Mouse (Mus musculus) fat pad, adult 2 months (tissue): Measurements from ENCODE around the gene Arhgap42.

Experiments used
- DNase-seq: peaks from one replicate; pipeline ENCODE4 v3.0.0-alpha.2; 2011; ENCODE audit warnings: low read depth, low spot score; ENCODE audit errors: extremely low read depth

Gene Arhgap42

GRCm38 (mm10) chr9:9144301-9145121 is 94.4 kb downstream of the Arhgap42 start:
- DNase-seq, result no peak

- DNase-seq, result peak; percentile 86
These were observed 95.8 kb downstream of the Arhgap42 start for GRCm38 (mm10) chr9:9143102-9143501.

GRCm38 (mm10) chr9:9142561-9142960 is 96.3 kb downstream of the Arhgap42 start:
- no peak for DNase-seq

- no peak for DNase-seq
These were observed 96.8 kb downstream of the Arhgap42 start for GRCm38 (mm10) chr9:9142144-9142543.

DNA sequence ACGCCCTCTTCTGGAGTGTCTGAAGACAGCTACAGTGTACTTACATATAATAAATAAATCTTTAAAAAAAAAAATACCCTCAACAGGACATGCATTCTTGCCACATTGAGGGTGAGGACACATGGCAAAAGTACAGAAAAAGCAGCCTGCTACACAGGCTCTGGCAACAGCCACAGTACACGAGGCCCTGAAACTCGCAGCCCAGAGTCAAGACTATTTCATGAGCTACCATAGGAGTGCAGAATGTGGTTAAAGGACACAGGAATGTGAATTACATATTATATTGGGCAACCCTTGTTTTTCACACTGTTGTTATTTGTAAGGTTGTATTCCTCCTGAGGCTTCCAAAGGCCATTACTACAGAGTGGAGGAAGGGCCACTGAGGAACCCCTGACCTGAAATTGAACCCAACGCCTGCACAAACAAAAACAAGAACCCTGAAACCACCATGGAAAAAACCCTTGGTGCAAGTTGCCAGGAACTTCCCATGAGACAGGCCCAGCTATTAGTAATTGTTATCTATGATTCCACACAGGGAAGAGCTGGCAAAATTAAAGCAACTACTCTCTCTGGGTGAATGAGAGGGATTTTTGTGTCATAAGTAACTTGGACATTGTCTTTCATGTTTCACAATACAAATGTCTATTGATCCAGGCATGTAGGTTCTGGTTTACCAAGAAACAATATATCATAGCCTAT is 109.8 kb downstream of the Arhgap42 start:
- peak; percentile 70 for DNase-seq

DNA sequence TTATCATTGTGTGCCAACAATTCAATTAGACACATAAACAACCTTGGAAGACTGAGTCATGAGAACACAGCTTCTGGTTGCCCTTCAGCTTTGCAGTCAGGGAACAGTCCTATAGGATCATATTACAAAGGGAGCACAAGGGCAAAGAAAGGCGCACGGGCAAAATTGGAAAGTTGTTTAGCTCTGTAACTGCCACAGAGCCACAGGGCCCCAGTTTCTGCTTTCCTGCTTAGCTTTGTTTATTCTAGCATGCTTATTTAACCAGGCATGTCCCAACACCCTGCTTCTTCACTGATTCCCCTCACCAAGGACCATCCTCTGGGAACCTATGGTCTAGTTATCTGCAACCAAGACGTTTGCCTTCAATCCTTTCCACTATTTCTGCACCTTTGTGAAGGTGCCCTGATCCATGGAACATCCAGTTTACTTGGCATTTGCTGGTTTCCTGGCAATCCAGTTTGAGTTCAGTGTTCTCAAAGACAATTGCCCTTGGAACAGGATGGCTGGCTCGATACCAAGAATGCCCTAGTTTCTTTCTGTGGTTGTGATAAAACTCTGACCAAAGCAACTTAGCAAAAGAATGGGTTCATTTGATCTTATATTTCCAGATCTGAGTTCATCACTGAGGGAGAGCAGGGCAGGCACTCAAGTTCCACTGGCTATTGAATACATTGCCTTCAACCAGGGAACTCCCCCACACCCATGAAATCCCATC is 111.7 kb downstream of the Arhgap42 start:
- no peak for DNase-seq

- DNase-seq, result no peak
These were observed 114.7 kb downstream of the Arhgap42 start for GRCm38 (mm10) chr9:9124156-9124555.

GRCm38 (mm10) chr9:9114266-9114665 is 124.6 kb downstream of the Arhgap42 start:
- DNase-seq, result no peak

GRCm38 (mm10) chr9:9113847-9114246 is 125.1 kb downstream of the Arhgap42 start:
- DNase-seq, result no peak

GRCm38 (mm10) chr9:9112921-9113320 is 126.0 kb downstream of the Arhgap42 start:
- no peak for DNase-seq

- no peak for DNase-seq
These were observed 131.2 kb downstream of the Arhgap42 start for GRCm38 (mm10) chr9:9107697-9108096.

- no peak for DNase-seq
These were observed 134.1 kb downstream of the Arhgap42 start for GRCm38 (mm10) chr9:9104761-9105160.

GRCm38 (mm10) chr9:9102158-9102514 is 136.8 kb downstream of the Arhgap42 start:
- DNase-seq, result no peak

- no peak for DNase-seq
These were observed 137.3 kb downstream of the Arhgap42 start for GRCm38 (mm10) chr9:9101482-9102157.

DNA sequence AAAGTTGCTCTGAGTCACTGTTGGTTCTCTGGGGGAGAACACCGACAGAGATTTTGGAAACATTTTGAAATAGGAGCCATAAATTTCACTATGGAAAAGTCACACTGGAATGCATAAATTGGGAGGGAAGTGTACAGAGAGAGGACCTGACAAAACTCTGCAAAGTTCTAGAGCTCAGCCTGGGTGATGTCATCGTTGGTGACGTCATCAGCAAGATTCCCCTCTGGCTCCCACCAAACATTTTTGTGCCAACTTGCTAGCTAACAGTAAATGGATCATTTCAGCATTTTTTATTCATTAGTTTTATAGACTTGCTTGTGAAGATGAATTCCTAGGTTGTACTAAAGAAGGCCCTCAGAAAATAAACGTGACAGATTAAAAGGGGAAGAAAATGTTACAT is 137.8 kb downstream of the Arhgap42 start:
- no peak for DNase-seq

- DNase-seq, result no peak
These were observed 141.1 kb downstream of the Arhgap42 start for GRCm38 (mm10) chr9:9097835-9098234.

DNA sequence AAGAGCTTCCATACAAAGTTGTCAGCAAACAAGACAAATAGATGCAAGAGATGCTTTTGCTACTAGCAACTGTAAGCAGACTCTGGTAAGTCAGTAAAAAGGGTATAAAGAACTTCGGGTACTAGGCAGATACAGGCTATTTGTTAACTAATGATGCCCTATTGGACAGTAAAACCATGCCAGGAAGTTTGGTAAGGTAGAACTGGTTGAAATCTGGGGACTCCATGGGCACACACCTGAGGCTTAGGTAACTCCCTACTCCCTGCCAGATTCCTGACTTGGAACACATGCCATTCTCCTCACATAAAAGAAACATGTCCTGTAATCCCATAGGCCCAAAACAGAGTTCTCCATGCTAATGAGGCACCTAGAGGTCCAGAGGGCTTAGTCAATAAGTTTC is 142.1 kb downstream of the Arhgap42 start:
- DNase-seq, result peak; percentile 40

DNA sequence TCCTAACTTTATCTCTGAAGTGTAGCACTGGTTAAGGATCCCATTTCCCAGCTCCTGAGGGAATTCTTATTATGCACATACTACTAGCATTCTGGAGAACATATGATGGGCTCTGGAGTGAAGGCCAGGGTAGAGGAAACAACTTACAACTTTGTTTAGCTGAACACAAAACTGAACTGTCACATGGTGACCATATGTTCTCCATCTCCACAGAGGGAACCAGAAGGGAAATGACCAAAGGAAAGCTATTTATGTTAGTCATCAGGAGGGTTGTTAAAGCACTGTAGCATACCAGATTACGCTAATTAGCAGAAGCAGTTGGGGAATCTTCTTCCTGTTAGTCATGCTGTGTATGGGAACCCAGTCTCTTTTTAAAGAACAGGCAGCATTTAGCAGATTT is 145.8 kb downstream of the Arhgap42 start:
- no peak for DNase-seq

DNA sequence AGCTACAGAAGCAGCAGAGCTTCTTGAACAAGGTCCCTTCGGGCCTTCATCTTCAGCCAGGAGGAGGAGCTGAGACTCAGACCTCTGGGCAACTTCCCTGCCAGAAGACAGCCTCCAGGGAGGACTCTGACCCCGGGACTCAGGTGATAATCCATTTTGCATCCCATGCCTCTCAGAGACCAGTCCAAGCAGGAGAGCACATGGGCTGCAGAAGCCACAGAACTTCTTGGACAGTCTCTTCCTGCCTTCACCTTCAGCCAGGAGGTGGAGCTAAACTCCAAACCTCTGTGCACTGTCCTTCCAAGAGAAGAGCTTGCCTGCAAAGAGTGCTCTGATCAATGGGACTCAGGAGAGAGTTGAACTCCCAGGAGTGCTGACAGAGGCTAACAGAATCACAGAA is 155.5 kb downstream of the Arhgap42 start:
- no peak for DNase-seq

DNA sequence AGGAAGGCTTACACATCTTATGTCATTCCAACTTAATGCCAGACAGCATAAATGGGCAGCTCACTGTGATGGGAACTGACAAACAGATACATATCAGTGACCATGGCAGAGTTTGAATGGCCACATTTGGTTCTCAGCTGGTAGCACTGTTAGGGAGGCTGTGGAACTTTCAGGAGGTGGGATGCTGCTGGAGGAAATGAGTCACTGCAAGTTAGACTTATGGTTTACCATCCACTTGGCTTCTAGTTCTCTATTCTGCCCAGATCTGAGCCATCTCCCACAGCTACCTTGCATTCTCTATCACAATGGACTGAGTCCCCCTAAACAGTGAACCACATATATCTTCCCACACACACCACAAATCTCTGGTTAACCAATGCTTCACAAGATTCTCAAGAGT is 186.0 kb downstream of the Arhgap42 start:
- no peak for DNase-seq

DNA sequence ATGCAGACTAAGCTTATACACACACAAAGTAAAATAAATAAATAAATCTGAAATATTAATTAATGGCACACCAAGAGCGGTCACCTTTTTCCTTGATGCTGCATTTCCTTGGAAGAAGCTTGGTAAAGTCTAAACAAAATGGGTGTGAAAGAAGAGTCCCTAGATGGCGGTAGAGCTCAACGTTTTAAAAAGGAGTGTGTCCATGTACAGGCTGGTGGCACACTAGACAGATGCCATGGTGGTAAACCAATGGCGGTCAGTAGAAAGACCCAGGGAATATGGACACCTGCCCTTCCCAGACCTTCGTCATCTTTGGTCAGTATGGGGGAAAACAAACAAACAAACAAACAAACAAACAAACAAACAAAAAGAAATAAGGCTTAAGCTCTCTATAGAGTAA is 187.7 kb downstream of the Arhgap42 start:
- no peak for DNase-seq
